Mouse (Mus musculus) forebrain, embryonic 16.5 days (tissue): ENCODE measurements around the gene Kcnd3. TPM values are rescaled to one million over a fixed set of nuclear protein-coding genes. Genes with fewer than 3 reads are reported as not detected.
A peak's percentile ranks its signal among the peaks of the same experiment; 100 is the strongest.

Source experiments
- ATAC-seq: fragments of 200-750 bp; cut with Nextera tagmentation; 2 replicates; pipeline ENCODE4 v1.8.0; 2017; ENCODE audit warnings: mild to moderate bottlenecking, moderate library complexity
- H3K27ac ChIP-seq: fragments of 300-500 bp; sonication (generic); 2 replicates; pipeline ENCODE4 v1.5.1; 2014; ENCODE audit warnings: low read length, control low read depth
- H3K27me3 ChIP-seq: fragments of 300-500 bp; sonication (generic); replicated peaks from 2 replicates; pipeline ENCODE4 v1.6.1; 2014; ENCODE audit warnings: low read length; ENCODE audit not compliant: control insufficient read depth, insufficient read depth
- H3K36me3 ChIP-seq: fragments of 300-500 bp; sonication (generic); 2 replicates; pipeline ENCODE4 v1.6.1; 2014; ENCODE audit not compliant: control insufficient read depth, insufficient read depth
- H3K4me1 ChIP-seq: fragments of 300-500 bp; sonication (generic); replicated peaks from 2 replicates; pipeline ENCODE4 v1.6.1; 2014; ENCODE audit warnings: low read length; ENCODE audit not compliant: control insufficient read depth, insufficient read depth
- H3K4me2 ChIP-seq: fragments of 300-500 bp; sonication (generic); 2 replicates; pipeline ENCODE4 v1.6.1; 2014; ENCODE audit warnings: mild to moderate bottlenecking, low read length, control low read depth
- H3K4me3 ChIP-seq: fragments of 300-500 bp; sonication (generic); replicated peaks from 2 replicates; pipeline ENCODE4 v1.5.1; 2014; ENCODE audit warnings: mild to moderate bottlenecking, low read length, control low read depth
- H3K9ac ChIP-seq: fragments of 300-500 bp; sonication (generic); replicated peaks from 2 replicates; pipeline ENCODE4 v1.6.1; 2014; ENCODE audit warnings: low read depth, low read length, control low read depth
- H3K9me3 ChIP-seq: fragments of 300-500 bp; sonication (generic); 2 replicates; pipeline ENCODE4 v1.6.1; 2016; ENCODE audit warnings: low read length; ENCODE audit not compliant: control insufficient read depth
- WGBS: fragments of 180-500 bp; shearing (Covaris S2); extraction: QIAGEN DNeasy Blood & Tissue Kit; methylation state at CpG from one replicate; pipeline ENCODE4 v1.1.7; 2014; 5-methylcytosine and 5-hydroxymethylcytosine counted together
- polyA plus RNA-seq: library from polyadenylated mRNA; unstranded; fragments of >200 nt; fragmentation: Nextera tagmentation; extraction: Ambion mirVana; gene quantifications from 2 replicates; pipeline ENCODE4 v1.2.1, GENCODE M21; 2015

Gene Kcnd3
- polyA plus RNA-seq, 1 experiment from 2014 or later, result 8.6 TPM

DNA sequence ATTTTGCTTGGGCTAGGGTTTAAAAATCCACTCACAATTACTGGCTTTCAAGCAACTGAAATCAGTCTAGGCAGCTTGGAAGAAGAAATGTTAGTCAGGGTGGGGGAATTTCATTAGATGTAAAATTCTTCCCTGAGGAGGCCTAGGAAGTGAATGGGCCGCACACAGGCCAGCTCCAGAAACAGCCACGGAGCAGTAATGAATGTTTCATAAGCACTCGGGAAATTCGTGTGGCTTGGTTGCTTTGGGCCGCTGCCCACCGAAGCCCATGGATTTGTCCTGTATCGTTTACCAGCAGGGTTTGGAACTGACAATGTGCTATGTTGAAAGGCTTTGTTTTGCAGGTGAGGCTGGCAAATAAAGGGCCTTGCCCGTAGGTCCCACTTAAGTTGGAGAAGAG, 114.8 kb downstream of the Kcnd3 start:
- 32% methylated on average over 8 of the region's 8 CpGs for WGBS
- H3K9ac ChIP-seq, result no peak overlapping the region
- H3K4me2 ChIP-seq, result no peak overlapping the region
- H3K4me1 ChIP-seq, result peaks cover 51% of the 10 kb centered on the region
- H3K9me3 ChIP-seq, result no peaks in the 10 kb centered on the region
- H3K27ac ChIP-seq, result peak overlapping the region; percentile 64
- no peaks in the 10 kb centered on the region for H3K27me3 ChIP-seq
- no peaks in the 10 kb centered on the region for H3K36me3 ChIP-seq
- no peak overlapping the region for H3K4me3 ChIP-seq
- ATAC-seq, result 0 out of 2 replicates have a peak, but pooled peaks have one; percentile 12

DNA sequence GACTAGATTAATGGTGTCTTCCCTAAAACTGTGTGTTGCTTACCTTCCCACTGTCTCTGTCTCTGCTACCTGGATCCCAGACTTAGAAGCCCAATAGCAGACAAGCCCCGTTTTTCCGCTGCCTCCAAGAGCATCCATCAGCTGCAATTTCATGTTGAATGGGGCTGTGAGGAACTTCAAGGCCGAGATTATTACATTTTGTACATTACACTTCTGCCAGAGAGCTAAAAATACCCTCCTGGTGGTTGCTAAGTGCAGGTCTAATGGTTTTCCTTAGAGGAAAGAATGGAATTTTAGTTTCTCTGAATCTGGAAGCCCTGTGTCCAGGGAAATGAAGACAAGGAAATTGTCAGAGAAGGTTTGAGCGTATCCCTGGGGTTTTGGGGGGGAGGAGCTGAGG, 115.3 kb downstream of the Kcnd3 start:
- Histone ChIP-seq H3K9ac (no peak overlapping the region), H3K27me3 (no peaks in the 10 kb centered on the region), H3K9me3 (no peaks in the 10 kb centered on the region), H3K4me2 (no peak overlapping the region), H3K4me3 (no peak overlapping the region), H3K27ac (no peak overlapping the region), H3K4me1 (peaks cover 52% of the 10 kb centered on the region), H3K36me3 (no peaks in the 10 kb centered on the region)
- no peak for ATAC-seq
- WGBS, result 78% methylated on average over 4 of the region's 4 CpGs

DNA sequence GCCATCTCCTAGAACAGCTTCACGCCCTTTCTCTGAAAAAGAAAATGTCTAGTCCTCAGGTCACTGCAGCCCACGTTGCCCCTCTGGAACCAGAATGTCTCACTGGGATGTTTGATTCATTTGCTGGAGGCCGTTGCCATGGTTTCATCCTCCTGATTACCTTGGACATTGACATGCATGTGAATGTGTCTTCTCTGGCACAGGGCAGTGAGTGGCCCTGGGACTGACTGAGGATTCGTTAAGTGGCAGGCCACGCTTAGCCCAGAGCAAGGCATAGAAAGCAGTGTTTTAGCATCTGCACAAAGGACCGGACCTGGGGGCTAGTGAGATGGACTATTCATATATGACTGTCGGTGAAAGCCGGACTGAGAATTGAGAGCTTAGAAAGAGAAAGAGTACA, 116.3 kb downstream of the Kcnd3 start:
- Histone ChIP-seq H3K36me3 (no peaks in the 10 kb centered on the region), H3K4me2 (no peak overlapping the region), H3K9me3 (no peaks in the 10 kb centered on the region), H3K4me1 (peaks cover 52% of the 10 kb centered on the region), H3K4me3 (no peak overlapping the region), H3K27ac (peak overlapping the region; percentile 61), H3K27me3 (no peaks in the 10 kb centered on the region), H3K9ac (no peak overlapping the region)
- ATAC-seq, result peak; percentile 18
- WGBS, result 36% methylated on average over 8 of the region's 8 CpGs

DNA sequence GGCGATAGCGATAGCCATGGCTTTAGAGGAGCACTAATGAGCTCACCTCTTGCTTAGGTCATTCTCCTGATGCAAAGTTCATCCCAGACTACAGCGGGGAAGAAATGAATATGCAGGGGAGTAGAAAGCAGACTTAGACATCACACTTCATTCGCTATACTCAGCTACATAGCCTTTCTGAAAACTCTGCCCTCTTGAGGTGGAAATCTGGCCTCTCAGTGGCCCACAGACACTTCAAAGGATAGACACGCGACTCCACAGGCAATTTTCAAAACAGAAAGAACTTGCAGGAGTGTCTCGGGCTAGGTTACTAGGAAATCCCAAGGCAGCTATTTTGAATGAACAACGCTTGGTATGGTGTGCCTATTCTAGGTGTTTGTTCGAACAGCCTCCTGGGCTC, 116.7 kb downstream of the Kcnd3 start:
- Histone ChIP-seq H3K4me2 (no peak overlapping the region; the same call in 1 of the 2 replicates), H3K27me3 (no peaks in the 10 kb centered on the region), H3K27ac (peak overlapping the region; percentile 61), H3K9me3 (no peaks in the 10 kb centered on the region), H3K4me3 (no peak overlapping the region), H3K9ac (no peak overlapping the region), H3K4me1 (peaks cover 52% of the 10 kb centered on the region), H3K36me3 (no peaks in the 10 kb centered on the region)
- 48% methylated on average over 9 of the region's 9 CpGs for WGBS
- ATAC-seq, result peak; percentile 32

DNA sequence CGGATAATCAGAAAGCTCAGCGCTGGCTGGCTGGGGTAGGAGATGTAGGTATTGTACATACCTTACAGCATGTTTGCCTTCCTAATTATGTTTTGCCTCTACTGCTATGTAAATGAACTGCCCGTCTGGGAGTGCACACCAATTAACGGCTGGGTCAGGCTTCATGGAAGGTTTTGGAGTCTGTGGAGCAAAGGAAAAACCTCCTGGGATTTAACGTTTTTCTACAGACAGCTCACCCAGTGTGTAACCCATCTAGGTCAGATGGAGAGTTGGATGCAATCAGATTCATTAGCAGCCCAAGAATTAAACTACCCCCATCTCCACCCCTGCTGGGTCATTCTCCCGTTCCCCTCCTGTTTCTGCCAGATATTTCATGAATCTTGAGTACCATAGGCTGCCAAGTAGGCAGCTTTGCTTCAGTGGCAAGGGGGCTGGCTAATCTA, 117.2 kb downstream of the Kcnd3 start:
- no peaks in the 10 kb centered on the region for H3K27me3 ChIP-seq
- H3K9me3 ChIP-seq, result no peaks in the 10 kb centered on the region
- peaks cover 52% of the 10 kb centered on the region for H3K4me1 ChIP-seq
- 6% methylated on average over 6 of the region's 6 CpGs for WGBS
- no peak overlapping the region for H3K4me3 ChIP-seq
- ATAC-seq, result peak; percentile 61
- no peak overlapping the region for H3K9ac ChIP-seq
- no peak overlapping the region; the same call in 1 of the 2 replicates for H3K4me2 ChIP-seq
- H3K36me3 ChIP-seq, result no peaks in the 10 kb centered on the region
- H3K27ac ChIP-seq, result peak overlapping the region; percentile 61

DNA sequence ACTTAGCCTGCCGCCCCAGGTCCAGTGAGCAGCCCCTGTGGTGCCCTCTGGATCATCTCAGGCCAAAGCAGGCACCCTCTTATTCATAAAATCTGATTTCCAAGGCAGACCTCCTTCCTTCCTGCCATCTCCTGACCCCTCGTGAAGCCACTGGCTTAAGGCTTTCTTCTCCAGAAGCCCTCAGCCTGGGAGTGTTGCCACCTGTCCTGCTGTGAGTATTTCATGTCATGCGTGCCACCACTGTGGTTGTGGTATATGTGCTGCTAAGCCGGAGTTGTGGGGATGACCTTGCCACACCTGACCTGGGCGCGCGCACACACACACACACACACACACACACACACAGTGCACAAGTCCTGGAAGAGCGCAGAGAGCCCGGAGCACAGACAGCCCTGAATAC, 117.8 kb downstream of the Kcnd3 start:
- no peaks in the 10 kb centered on the region for H3K36me3 ChIP-seq
- H3K4me2 ChIP-seq, result no peak overlapping the region
- peaks cover 52% of the 10 kb centered on the region for H3K4me1 ChIP-seq
- ATAC-seq, result no peak
- no peaks in the 10 kb centered on the region for H3K9me3 ChIP-seq
- no peak overlapping the region for H3K4me3 ChIP-seq
- no peaks in the 10 kb centered on the region for H3K27me3 ChIP-seq
- 69% methylated on average over 9 of the region's 9 CpGs for WGBS
- no peak overlapping the region for H3K9ac ChIP-seq
- H3K27ac ChIP-seq, result peak overlapping the region; percentile 61

DNA sequence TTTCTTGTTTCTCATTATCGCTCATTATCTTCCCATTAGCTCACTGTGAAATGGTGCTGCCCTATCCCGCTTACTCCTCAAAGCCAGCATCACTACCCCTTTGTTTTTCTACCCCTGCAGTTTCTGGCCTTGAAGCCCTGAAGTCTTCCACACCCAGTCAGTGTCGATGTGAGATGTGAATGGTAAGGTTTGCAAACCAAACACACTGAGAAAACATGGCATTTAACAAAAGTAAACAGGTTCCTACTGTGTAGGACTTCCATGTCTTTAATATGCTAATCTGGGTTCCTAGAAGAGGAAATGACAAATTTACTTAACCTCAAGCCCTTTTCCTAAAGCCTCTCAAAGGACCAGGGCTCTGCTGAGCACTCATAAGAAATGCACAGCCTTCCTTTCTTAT, 118.7 kb downstream of the Kcnd3 start:
- Histone ChIP-seq H3K4me2 (no peak overlapping the region), H3K4me3 (no peak overlapping the region), H3K27ac (no peak overlapping the region), H3K36me3 (no peaks in the 10 kb centered on the region), H3K9ac (no peak overlapping the region), H3K27me3 (no peaks in the 10 kb centered on the region), H3K4me1 (peaks cover 52% of the 10 kb centered on the region), H3K9me3 (no peaks in the 10 kb centered on the region)
- no peak for ATAC-seq
- 36% methylated on average over 3 of the region's 3 CpGs for WGBS

DNA sequence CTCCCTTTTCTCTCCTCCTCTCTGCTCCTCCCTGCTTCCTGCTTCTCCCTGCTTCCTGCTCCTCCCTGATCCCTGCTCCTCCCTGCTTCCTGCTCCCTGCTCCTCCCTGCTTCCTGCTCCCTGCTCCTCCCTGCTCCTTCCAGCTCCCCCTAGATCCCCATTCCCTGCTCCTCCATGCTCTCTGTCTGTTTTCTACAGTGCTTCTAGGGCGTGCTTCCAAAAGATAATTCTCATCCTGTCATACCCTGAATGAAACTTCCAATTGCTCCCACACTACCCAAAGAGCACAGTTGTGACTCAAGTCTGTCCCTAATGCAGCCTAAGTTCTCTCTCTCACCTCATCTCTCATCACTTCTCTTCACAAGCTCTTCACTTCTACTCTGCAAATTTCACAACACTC, 119.8 kb downstream of the Kcnd3 start:
- ATAC-seq, result no peak
- WGBS, result 93% methylated on average over 1 of the region's 1 CpGs
- Histone ChIP-seq H3K27me3 (no peaks in the 10 kb centered on the region), H3K4me1 (peaks cover 45% of the 10 kb centered on the region), H3K9ac (no peak overlapping the region), H3K9me3 (no peaks in the 10 kb centered on the region), H3K36me3 (no peaks in the 10 kb centered on the region), H3K4me3 (no peak overlapping the region), H3K4me2 (no peak overlapping the region), H3K27ac (no peak overlapping the region)

DNA sequence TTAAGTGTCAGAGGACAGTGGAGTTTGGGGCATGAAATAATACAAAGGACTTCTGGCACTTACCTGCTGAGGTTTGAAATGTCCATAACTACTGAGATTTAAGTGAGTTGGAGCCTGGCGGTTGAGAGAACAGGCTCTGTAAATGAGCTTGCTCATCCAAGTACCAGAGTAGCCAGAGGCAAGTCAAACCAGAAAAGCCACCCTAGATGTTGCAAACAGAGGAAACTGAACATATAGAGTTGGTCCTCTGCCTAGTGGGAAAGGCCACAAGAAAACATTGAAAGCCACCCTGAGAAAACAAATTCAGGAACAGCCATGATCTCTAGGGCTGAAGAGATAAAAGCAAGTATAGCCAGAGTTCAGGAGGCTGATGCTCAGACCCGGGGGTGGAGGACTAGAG, 121.0 kb downstream of the Kcnd3 start:
- WGBS, result 93% methylated on average over 2 of the region's 2 CpGs
- no peak for ATAC-seq
- no peaks in the 10 kb centered on the region for H3K36me3 ChIP-seq
- no peak overlapping the region for H3K9ac ChIP-seq
- peaks cover 36% of the 10 kb centered on the region for H3K4me1 ChIP-seq
- no peak overlapping the region for H3K4me2 ChIP-seq
- H3K9me3 ChIP-seq, result no peaks in the 10 kb centered on the region
- H3K27me3 ChIP-seq, result no peaks in the 10 kb centered on the region
- no peak overlapping the region for H3K4me3 ChIP-seq
- no peak overlapping the region for H3K27ac ChIP-seq

DNA sequence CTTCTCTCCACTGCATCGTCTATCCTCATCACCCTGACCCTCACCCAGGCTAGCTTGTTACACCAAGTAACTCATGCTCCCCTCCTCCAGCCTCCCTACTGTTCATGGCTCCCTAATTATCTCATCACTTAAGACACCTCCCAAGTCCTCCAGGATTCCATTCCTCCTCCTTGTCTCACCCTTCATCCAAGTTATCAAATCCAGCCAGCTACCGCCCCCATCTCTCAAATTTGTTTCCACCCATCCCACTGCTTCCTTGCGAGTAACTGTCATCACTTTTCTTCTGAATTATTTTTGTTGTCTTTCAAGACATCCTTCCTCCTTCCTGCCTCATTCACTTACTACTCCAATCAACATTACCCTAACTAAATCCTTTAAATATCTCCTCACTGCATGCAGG, 126.2 kb downstream of the Kcnd3 start:
- H3K4me2 ChIP-seq, result no peak overlapping the region
- H3K9me3 ChIP-seq, result no peaks in the 10 kb centered on the region
- no peaks in the 10 kb centered on the region for H3K4me1 ChIP-seq
- ATAC-seq, result no peak
- no peak overlapping the region for H3K4me3 ChIP-seq
- 83% methylated on average over 3 of the region's 3 CpGs for whole genome bisulfite sequencing
- H3K9ac ChIP-seq, result no peak overlapping the region
- no peak overlapping the region for H3K27ac ChIP-seq
- H3K27me3 ChIP-seq, result no peaks in the 10 kb centered on the region
- H3K36me3 ChIP-seq, result no peaks in the 10 kb centered on the region
